Mouse (Mus musculus): ENCODE measurements around the gene Rnft2. TPM values are rescaled to one million over a fixed set of nuclear protein-coding genes. Genes with fewer than 3 reads are reported as not detected.
A peak's percentile ranks its signal among the peaks of the same experiment; 100 is the strongest.

Rnft2 gene
- polyA plus RNA-seq, 1 experiment, result 2.1 TPM

DNA sequence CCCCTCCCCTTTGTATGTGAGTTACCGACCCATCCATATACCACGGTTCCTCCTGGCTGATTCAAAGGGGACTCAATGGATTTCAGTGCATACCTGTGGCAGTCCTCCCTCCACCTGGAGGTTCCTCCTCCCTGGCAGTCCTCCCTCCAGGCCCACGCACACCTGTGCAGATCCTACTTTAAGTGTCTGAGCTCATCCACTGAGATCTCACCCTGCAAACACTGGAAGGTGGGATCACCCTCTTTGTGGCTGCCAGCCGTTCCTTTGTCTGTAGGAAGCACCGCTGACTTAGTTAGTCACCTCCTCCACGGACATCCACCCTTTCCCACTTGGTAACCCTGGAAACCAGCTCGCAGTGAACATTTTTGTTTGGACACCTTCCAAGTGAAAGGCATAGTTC is 67.3 kb downstream of the Rnft2 start:
- Histone ChIP-seq H3K36me3 (ENCODE audit: control insufficient read depth, insufficient read depth) (no peaks in the 10 kb centered on the region), H3ac (ENCODE audit: control insufficient read depth, insufficient read length) (no peak overlapping the region), H3K4me2 (ENCODE audit: low read depth) (no peak overlapping the region), H3K27me3 (ENCODE audit: control insufficient read depth, insufficient read depth, insufficient read length) (peaks cover 44% of the 10 kb centered on the region), H3K79me2 (ENCODE audit: control insufficient read depth, insufficient read depth) (no peaks in the 10 kb centered on the region), H3K4me3 (no peak overlapping the region)
- no peak for TF ChIP-seq E2F4 (IDR thresholded peaks at IDR 0.05; ENCODE audit: insufficient read depth)
- no peak for TF ChIP-seq TCF3 (IDR thresholded peaks at IDR 0.05; ENCODE audit: insufficient read length, low read depth)
- no peak for TF ChIP-seq POLR2A (IDR thresholded peaks at IDR 0.05; ENCODE audit: insufficient read length, low read depth)
- no peak for TF ChIP-seq TCF12 (IDR thresholded peaks at IDR 0.05; ENCODE audit: insufficient read depth, poor library complexity, severe bottlenecking)
- TF ChIP-seq USF1 (IDR thresholded peaks at IDR 0.05; ENCODE audit: low read depth), result no peak
- no peak for TF ChIP-seq REST (IDR thresholded peaks at IDR 0.05; ENCODE audit: insufficient read depth, insufficient read length)
- TF ChIP-seq CEBPB (IDR thresholded peaks at IDR 0.05; ENCODE audit: insufficient read depth, poor library complexity, severe bottlenecking), result no peak
- TF ChIP-seq MAX (IDR thresholded peaks at IDR 0.05; ENCODE audit: low read depth), result no peak
- TF ChIP-seq MYOD1 (IDR thresholded peaks at IDR 0.05; ENCODE audit: control insufficient read depth in 1 of 3, insufficient read length in 2 of 3, low read depth in 2 of 3), result no peak
- TF ChIP-seq POLR2AphosphoS2 (IDR thresholded peaks at IDR 0.05; ENCODE audit: insufficient read length, low read depth), result no peak
- TF ChIP-seq MYOG (IDR thresholded peaks at IDR 0.05; ENCODE audit: control insufficient read depth in 1 of 3, insufficient read depth in 1 of 3, insufficient read length in 2 of 3, low read depth in 2 of 3), result no peak
- no peak for TF ChIP-seq SRF (IDR thresholded peaks at IDR 0.05; ENCODE audit: control insufficient read depth, insufficient read length, low read depth)

- no peak overlapping the region for H3K4me2 ChIP-seq (ENCODE audit: low read depth)
- H3K36me3 ChIP-seq (ENCODE audit: control insufficient read depth, insufficient read depth), result no peaks in the 10 kb centered on the region
- peaks cover 66% of the 10 kb centered on the region for H3K27me3 ChIP-seq (ENCODE audit: control insufficient read depth, insufficient read depth, insufficient read length)
- no peaks in the 10 kb centered on the region for H3K79me2 ChIP-seq (ENCODE audit: control insufficient read depth, insufficient read depth)
- no peak for TF ChIP-seq TCF3 (IDR thresholded peaks at IDR 0.05; ENCODE audit: insufficient read length, low read depth)
- no peak for TF ChIP-seq CEBPB (IDR thresholded peaks at IDR 0.05; ENCODE audit: insufficient read depth, poor library complexity, severe bottlenecking)
- no peak for TF ChIP-seq MAX (IDR thresholded peaks at IDR 0.05; ENCODE audit: low read depth)
- no peak for TF ChIP-seq POLR2AphosphoS2 (IDR thresholded peaks at IDR 0.05; ENCODE audit: insufficient read length, low read depth)
- no peak for TF ChIP-seq TCF12 (IDR thresholded peaks at IDR 0.05; ENCODE audit: insufficient read depth, poor library complexity, severe bottlenecking)
- no peak overlapping the region for H3K4me3 ChIP-seq
- no peak overlapping the region for H3ac ChIP-seq (ENCODE audit: control insufficient read depth, insufficient read length)
These were observed 69.8 kb downstream of the Rnft2 start for GRCm38 (mm10) chr5:118175137-118175536.

- Histone ChIP-seq H3K4me3 (no peak overlapping the region), H3K4me2 (ENCODE audit: low read depth) (no peak overlapping the region), H3K36me3 (ENCODE audit: control insufficient read depth, insufficient read depth) (no peaks in the 10 kb centered on the region), H3K79me2 (ENCODE audit: control insufficient read depth, insufficient read depth) (no peaks in the 10 kb centered on the region), H3K27me3 (ENCODE audit: control insufficient read depth, insufficient read depth, insufficient read length) (peaks cover 72% of the 10 kb centered on the region), H3ac (ENCODE audit: control insufficient read depth, insufficient read length) (no peak overlapping the region)
- TF ChIP-seq MYOG (IDR thresholded peaks at IDR 0.05; ENCODE audit: control insufficient read depth in 1 of 3, insufficient read depth in 1 of 3, insufficient read length in 2 of 3, low read depth in 2 of 3) (no peak), CEBPB (IDR thresholded peaks at IDR 0.05; ENCODE audit: insufficient read depth, poor library complexity, severe bottlenecking) (no peak), REST (IDR thresholded peaks at IDR 0.05; ENCODE audit: insufficient read depth, insufficient read length) (no peak), MYOD1 (IDR thresholded peaks at IDR 0.05; ENCODE audit: control insufficient read depth in 1 of 3, insufficient read length in 2 of 3, low read depth in 2 of 3) (no peak), MAX (IDR thresholded peaks at IDR 0.05; ENCODE audit: low read depth) (no peak), TCF12 (IDR thresholded peaks at IDR 0.05; ENCODE audit: insufficient read depth, poor library complexity, severe bottlenecking) (no peak), E2F4 (IDR thresholded peaks at IDR 0.05; ENCODE audit: insufficient read depth) (no peak), USF1 (IDR thresholded peaks at IDR 0.05; ENCODE audit: low read depth) (no peak), SRF (IDR thresholded peaks at IDR 0.05; ENCODE audit: control insufficient read depth, insufficient read length, low read depth) (no peak), POLR2A (IDR thresholded peaks at IDR 0.05; ENCODE audit: insufficient read length, low read depth) (no peak), POLR2AphosphoS2 (IDR thresholded peaks at IDR 0.05; ENCODE audit: insufficient read length, low read depth) (no peak), TCF3 (IDR thresholded peaks at IDR 0.05; ENCODE audit: insufficient read length, low read depth) (no peak)
These were observed 70.5 kb downstream of the Rnft2 start for GRCm38 (mm10) chr5:118174310-118175009.

DNA sequence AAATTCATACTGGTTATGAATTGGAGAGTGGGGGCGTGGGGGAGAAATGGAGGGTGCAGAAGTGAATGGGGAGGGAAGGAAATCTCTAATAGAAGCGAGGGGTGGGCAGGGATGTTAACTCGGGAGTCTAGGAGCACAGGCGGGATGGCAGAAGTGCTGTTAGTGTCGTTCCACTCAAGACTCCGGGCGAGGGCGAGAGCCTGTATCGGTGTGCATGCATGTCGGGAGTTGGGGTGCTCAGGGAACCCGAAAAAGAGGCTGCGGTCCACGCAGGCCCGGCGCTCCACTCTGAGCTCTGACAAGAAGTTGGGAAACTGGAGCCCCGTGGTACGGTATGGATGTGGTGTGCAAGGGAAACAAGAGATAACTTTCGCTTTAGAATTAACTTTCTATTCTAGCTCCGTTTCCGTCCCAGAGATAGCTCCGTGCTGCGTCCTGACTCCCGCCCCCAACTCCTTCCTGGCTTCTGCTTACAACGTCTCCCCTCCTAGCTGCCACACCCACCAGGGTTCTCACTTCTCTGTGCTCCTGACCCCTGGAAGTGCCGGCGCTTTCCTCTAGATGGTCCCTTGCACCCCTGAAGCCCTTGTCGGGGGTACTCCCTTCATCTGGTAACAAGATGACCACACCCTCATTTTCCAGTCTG is 72.7 kb downstream of the Rnft2 start:
- no peak for TF ChIP-seq POLR2A (IDR thresholded peaks at IDR 0.05; ENCODE audit: insufficient read length, low read depth)
- no peak for TF ChIP-seq MYOG (IDR thresholded peaks at IDR 0.05; ENCODE audit: control insufficient read depth in 1 of 3, insufficient read depth in 1 of 3, insufficient read length in 2 of 3, low read depth in 2 of 3)
- TF ChIP-seq MAX (IDR thresholded peaks at IDR 0.05; ENCODE audit: low read depth), result no peak
- TF ChIP-seq POLR2AphosphoS2 (IDR thresholded peaks at IDR 0.05; ENCODE audit: insufficient read length, low read depth), result no peak
- no peak for TF ChIP-seq E2F4 (IDR thresholded peaks at IDR 0.05; ENCODE audit: insufficient read depth)
- no peak for TF ChIP-seq CEBPB (IDR thresholded peaks at IDR 0.05; ENCODE audit: insufficient read depth, poor library complexity, severe bottlenecking)
- no peak for TF ChIP-seq REST (IDR thresholded peaks at IDR 0.05; ENCODE audit: insufficient read depth, insufficient read length)
- TF ChIP-seq MYOD1 (IDR thresholded peaks at IDR 0.05; ENCODE audit: control insufficient read depth in 1 of 3, insufficient read length in 2 of 3, low read depth in 2 of 3), result no peak
- no peak for TF ChIP-seq SRF (IDR thresholded peaks at IDR 0.05; ENCODE audit: control insufficient read depth, insufficient read length, low read depth)
- no peak for TF ChIP-seq TCF12 (IDR thresholded peaks at IDR 0.05; ENCODE audit: insufficient read depth, poor library complexity, severe bottlenecking)
- TF ChIP-seq USF1 (IDR thresholded peaks at IDR 0.05; ENCODE audit: low read depth), result no peak
- no peak for TF ChIP-seq TCF3 (IDR thresholded peaks at IDR 0.05; ENCODE audit: insufficient read length, low read depth)
- no peak overlapping the region for H3ac ChIP-seq (ENCODE audit: control insufficient read depth, insufficient read length)

More for the DNA sequence above, 72.7 kb downstream of the Rnft2 start:
- Histone ChIP-seq H3K4me3 (no peak overlapping the region), H3K36me3 (ENCODE audit: control insufficient read depth, insufficient read depth) (no peaks in the 10 kb centered on the region), H3K4me2 (ENCODE audit: low read depth) (peak overlapping the region; percentile 83), H3K79me2 (ENCODE audit: control insufficient read depth, insufficient read depth) (no peaks in the 10 kb centered on the region), H3K27me3 (ENCODE audit: control insufficient read depth, insufficient read depth, insufficient read length) (peaks cover 68% of the 10 kb centered on the region)
